Comparison of ENCODE assay signal across 8 mouse cellular contexts in genomic region chr10:125968191-125969132, GRCm38 (mm10). TPM values are rescaled to one million over a fixed set of nuclear protein-coding genes. Genes with fewer than 3 reads are reported as not detected.
DNase-seq lines count a peak whose midpoint lies in the region; ATAC-seq lines count a peak whose summit lies in the region.

No protein-coding gene starts in this region.

- peaks cover 6% of the 10 kb centered on the region; the same call in 1 of the 2 replicates for H3K36me3 ChIP-seq in lung, embryonic 15.5 days
- H3K36me3 ChIP-seq in forebrain, embryonic 14.5 days (ENCODE audit: control insufficient read depth, insufficient read depth, low read length): no peaks in the 10 kb centered on the region
- no peaks in the 10 kb centered on the region for H3K36me3 ChIP-seq in liver, embryonic 11.5 days (ENCODE audit: control insufficient read depth, insufficient read depth, low read length)
- H3K36me3 ChIP-seq in stomach, embryonic 14.5 days (ENCODE audit: control insufficient read depth, insufficient read depth, low read length): peaks cover 6% of the 10 kb centered on the region

- H3K27me3 ChIP-seq in lung, embryonic 15.5 days: no peaks in the 10 kb centered on the region
- peaks cover 16% of the 10 kb centered on the region for H3K27me3 ChIP-seq in forebrain, embryonic 14.5 days (replicated peaks; ENCODE audit: control insufficient read depth, insufficient read depth, low read length)
- H3K27me3 ChIP-seq in liver, embryonic 11.5 days (replicated peaks; ENCODE audit: control insufficient read depth, insufficient read depth, low read length): peaks cover 16% of the 10 kb centered on the region
- H3K27me3 ChIP-seq in stomach, embryonic 14.5 days (ENCODE audit: control insufficient read depth, insufficient read depth, low read length): no peaks in the 10 kb centered on the region

- peak overlapping the region; percentile 27 for H3K9ac ChIP-seq in lung, embryonic 15.5 days
- H3K9ac ChIP-seq in forebrain, embryonic 14.5 days (ENCODE audit: low read length): peak overlapping the region; percentile 35; the same call in 1 of the 2 replicates
- no peak overlapping the region for H3K9ac ChIP-seq in liver, embryonic 11.5 days (ENCODE audit: low read depth, low read length)
- H3K9ac ChIP-seq in stomach, embryonic 14.5 days (replicated peaks; ENCODE audit: low read depth, low read length): peak overlapping the region; percentile 98

- H3K4me2 ChIP-seq in lung, embryonic 15.5 days: peak overlapping the region; percentile 73
- peak overlapping the region; percentile 100 for H3K4me2 ChIP-seq in forebrain, embryonic 14.5 days (ENCODE audit: low read length)
- H3K4me2 ChIP-seq in liver, embryonic 11.5 days: peak overlapping the region; percentile 68
- H3K4me2 ChIP-seq in stomach, embryonic 14.5 days (replicated peaks; ENCODE audit: low read depth, low read length): peak overlapping the region; percentile 63

- H3K27ac ChIP-seq in lung, embryonic 15.5 days: peak overlapping the region; percentile 68
- no peak overlapping the region for H3K27ac ChIP-seq in forebrain, embryonic 14.5 days (ENCODE audit: low read depth, low read length)
- no peak overlapping the region for H3K27ac ChIP-seq in liver, embryonic 11.5 days (ENCODE audit: low read depth, low read length)
- H3K27ac ChIP-seq in stomach, embryonic 14.5 days (ENCODE audit: low read length): peak overlapping the region; percentile 97

- H3K4me1 ChIP-seq in lung, embryonic 15.5 days: peaks cover 31% of the 10 kb centered on the region
- H3K4me1 ChIP-seq in forebrain, embryonic 14.5 days (ENCODE audit: control insufficient read depth, insufficient read depth, low read length): peaks cover 8% of the 10 kb centered on the region
- H3K4me1 ChIP-seq in liver, embryonic 11.5 days (replicated peaks; ENCODE audit: control insufficient read depth, insufficient read depth, low read length): no peaks in the 10 kb centered on the region; the same call in 1 of the 2 replicates
- H3K4me1 ChIP-seq in stomach, embryonic 14.5 days (ENCODE audit: control insufficient read depth, insufficient read depth, low read length): peaks cover 11% of the 10 kb centered on the region

- no peak for DNase-seq in lung, postnatal 10 days
- peak; percentile 24 for DNase-seq in forebrain, embryonic 14.5 days (ENCODE audit: low spot score)
- DNase-seq in liver, embryonic 11.5 days (ENCODE audit: low spot score): no peak
- DNase-seq in spleen, postnatal 14 days (ENCODE audit: low spot score in 2 of 2): no peak
- DNase-seq in thymus, adult 18-20 months: no peak

- H3K9me3 ChIP-seq in lung, embryonic 15.5 days: no peaks in the 10 kb centered on the region
- H3K9me3 ChIP-seq in forebrain, embryonic 14.5 days (replicated peaks; ENCODE audit: control insufficient read depth, low read length): no peaks in the 10 kb centered on the region
- H3K9me3 ChIP-seq in liver, embryonic 11.5 days (ENCODE audit: control insufficient read depth, low read length): no peaks in the 10 kb centered on the region
- H3K9me3 ChIP-seq in stomach, embryonic 14.5 days (ENCODE audit: control insufficient read depth, low read depth, low read length): no peaks in the 10 kb centered on the region

- peak overlapping the region; percentile 77 for H3K4me3 ChIP-seq in lung, embryonic 15.5 days
- peak overlapping the region; percentile 74 for H3K4me3 ChIP-seq in forebrain, embryonic 14.5 days (ENCODE audit: low read depth, low read length)
- H3K4me3 ChIP-seq in liver, embryonic 11.5 days (ENCODE audit: low read depth, low read length): peak overlapping the region; percentile 58
- H3K4me3 ChIP-seq in stomach, embryonic 14.5 days (ENCODE audit: low read depth, low read length): peak overlapping the region; percentile 95

- WGBS in lung, embryonic 15.5 days: 7% methylated on average over 16 of the region's 16 CpGs
- 5% methylated on average over 16 of the region's 16 CpGs for WGBS in forebrain, embryonic 14.5 days
- WGBS in liver, embryonic 11.5 days: 30% methylated on average over 16 of the region's 16 CpGs
- 9% methylated on average over 16 of the region's 16 CpGs for WGBS in stomach, embryonic 14.5 days

- ATAC-seq in lung, embryonic 15.5 days (ENCODE audit: borderline replicate concordance, extremely low read depth, low FRiP score, low TSS enrichment): peak; percentile 15; the same call in 1 of the 2 replicates
- no peak for ATAC-seq in forebrain, embryonic 14.5 days
- ATAC-seq in liver, embryonic 11.5 days (replicated peaks; ENCODE audit: low FRiP score): no peak
- ATAC-seq in stomach, embryonic 14.5 days (ENCODE audit: insufficient number of reproducible peaks, insufficient read depth, low FRiP score, low read depth): no peak
- no peak for ATAC-seq in frontal cortex, adult (ENCODE audit: low TSS enrichment)

RNA-seq across cellular contexts. Expression of gene Lrig3, which starts 2.5 kb away (rescaled TPM):
- polyA plus RNA-seq in lung, embryonic 15.5 days (2015; fragmentation: Nextera tagmentation; extraction: Ambion mirVana): 9.2 and 10.4 TPM in 2 replicates
- 2.1 and 2.5 TPM in 2 replicates for polyA plus RNA-seq in forebrain, embryonic 14.5 days (2014; fragmentation: Nextera tagmentation; extraction: Ambion mirVana)
- 3.6 and 4.0 TPM in 2 replicates for polyA plus RNA-seq in liver, embryonic 11.5 days (2014; fragmentation: Nextera tagmentation; extraction: Ambion mirVana)
- 37.0 and 37.5 TPM in 2 replicates for polyA plus RNA-seq in stomach, embryonic 14.5 days (2014; fragmentation: Nextera tagmentation; extraction: Ambion mirVana)

Comparison
In these comparisons a context has a peak if more than half of its experiments do, and no peak if none do; other contexts are left out.
1. H3K27ac ChIP-seq: peak in lung, embryonic 15.5 days (single experiment) and stomach, embryonic 14.5 days (single experiment); none in forebrain, embryonic 14.5 days (single experiment) and liver, embryonic 11.5 days (single experiment).
2. Peak in every context shown above with its lines, with median percentiles within 50 percentile points of each other: H3K4me2 ChIP-seq and H3K4me3 ChIP-seq.